Mouse (Mus musculus): ENCODE measurements around the gene Fzd9.

Fzd9 gene

DNA sequence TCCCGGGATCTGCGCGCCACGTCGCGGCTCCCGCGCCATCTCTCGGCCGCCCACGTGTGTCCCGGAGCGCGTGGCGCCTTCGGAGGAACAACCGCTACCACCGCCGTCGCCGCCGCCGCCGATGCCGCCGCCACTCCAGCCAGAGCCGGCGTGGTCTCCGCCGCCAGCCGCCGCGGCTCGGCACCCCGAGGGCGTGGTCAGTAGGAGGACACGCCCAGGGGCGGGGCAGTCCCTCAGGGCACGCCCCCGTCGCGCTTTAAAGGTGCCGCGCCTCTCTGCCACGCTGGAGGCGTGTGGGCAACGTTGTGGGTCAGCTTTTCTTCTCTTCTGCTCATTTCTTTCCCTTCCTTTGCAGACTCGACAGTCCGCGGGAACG is at the start of gene Fzd9:
Fzd9 (minus strand) TSS at position 152 of the 376 bp plus-strand sequence.
- DNase-seq (ENCODE audit: low read depth) = peak; percentile 65

DNA sequence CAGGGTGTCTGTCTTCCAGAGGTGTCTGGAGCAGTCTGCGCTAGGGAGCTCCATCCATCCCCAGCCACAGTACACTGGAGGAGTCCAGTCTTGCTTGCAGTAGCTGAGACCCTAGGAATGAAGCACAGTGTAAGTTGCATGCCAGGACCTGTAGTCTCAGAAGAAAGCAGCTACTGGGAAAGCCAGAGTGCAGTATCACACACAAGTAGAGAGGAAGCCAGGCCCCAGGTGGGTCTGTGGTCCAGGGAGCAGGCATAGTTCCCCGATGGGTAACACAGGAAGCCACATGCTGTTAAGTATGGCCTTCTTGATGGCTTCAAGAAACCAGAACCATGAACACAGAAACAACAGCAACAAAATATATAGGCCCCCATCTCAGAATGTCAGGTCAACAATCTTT is 41.0 kb upstream of the Fzd9 start:
- DNase-seq (ENCODE audit: low read depth) = no peak

DNA sequence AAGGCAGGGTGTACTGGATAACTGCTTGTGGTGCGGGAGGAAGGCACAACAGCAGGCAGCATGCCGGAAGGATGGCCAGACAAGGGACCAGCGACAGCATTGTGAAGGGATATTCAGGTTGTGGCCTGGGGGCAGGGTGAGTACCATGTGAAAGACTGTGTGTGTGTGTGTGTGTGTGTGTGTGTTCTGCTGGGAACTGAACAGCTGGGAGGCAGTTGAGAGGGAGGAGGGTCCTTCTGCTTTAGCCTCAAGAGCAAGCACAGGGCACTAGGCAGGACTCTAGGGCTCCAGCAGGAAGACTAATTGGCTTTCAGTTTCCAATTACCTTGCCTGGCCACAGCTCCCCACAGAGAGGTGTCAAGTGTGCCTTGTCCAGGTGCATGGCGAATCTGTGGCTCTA is 40.2 kb upstream of the Fzd9 start:
- no peak for DNase-seq (ENCODE audit: low read depth)

DNA sequence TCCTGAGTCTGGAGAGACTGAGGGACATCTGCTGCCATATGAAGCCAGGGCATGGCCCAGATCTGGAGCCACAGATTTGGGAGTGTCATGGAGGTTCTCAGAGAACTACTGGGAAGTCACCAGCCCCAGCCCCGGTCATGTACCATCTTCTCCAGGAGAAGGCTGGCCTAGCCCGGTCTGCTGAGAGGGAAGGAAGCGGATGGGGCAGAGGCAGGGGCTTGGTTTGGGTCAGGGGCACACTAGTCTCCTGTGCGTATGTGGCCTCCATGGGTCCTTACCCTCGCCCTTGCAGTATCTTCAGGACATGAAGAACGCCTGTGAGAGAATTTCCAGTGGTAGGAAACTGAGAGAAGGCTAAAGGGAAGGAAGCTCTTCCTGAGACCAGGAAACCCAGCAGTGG is 39.7 kb upstream of the Fzd9 start:
- no peak for DNase-seq (ENCODE audit: low read depth)

DNA sequence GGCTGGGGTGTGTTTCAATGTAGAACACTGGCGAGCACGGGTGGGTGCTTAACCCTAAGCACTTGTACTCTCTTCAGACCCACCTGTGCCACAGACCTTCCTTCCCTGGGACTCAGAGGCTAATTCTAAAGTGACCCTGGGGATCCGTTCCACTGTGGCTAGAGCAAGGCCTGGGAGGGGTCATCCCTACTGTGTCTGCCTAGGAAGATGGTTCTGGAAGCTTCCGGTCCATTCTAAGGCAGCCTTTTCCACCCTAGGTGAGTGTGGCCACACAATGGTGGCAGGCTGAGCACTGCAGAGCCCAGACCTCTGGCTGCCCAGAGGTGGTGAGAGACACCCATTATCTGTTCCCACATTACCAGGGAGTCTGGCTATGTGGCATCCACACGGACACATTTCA is 35.9 kb upstream of the Fzd9 start:
- no peak for DNase-seq (ENCODE audit: low read depth)

DNA sequence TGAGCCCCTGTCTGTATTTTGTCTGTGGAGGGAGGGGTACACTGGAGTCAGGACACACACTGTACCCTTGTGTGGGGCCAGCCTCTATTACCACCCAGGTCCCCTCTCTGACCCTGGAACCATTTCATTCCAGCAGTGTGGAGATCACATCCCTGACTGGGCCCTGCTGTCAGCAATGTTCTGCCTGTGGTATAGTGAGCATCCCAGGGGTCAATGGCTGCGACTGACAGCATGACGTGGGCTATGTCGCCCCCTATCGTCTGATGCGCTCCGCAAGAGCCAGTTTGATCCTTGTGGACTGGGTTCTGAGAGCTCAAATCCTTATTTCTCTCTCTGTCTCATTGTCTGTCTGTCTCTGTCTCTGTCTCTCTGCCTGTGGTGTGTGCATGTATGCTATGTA is 35.2 kb upstream of the Fzd9 start:
- peak; percentile 39 for DNase-seq (ENCODE audit: low read depth)

DNA sequence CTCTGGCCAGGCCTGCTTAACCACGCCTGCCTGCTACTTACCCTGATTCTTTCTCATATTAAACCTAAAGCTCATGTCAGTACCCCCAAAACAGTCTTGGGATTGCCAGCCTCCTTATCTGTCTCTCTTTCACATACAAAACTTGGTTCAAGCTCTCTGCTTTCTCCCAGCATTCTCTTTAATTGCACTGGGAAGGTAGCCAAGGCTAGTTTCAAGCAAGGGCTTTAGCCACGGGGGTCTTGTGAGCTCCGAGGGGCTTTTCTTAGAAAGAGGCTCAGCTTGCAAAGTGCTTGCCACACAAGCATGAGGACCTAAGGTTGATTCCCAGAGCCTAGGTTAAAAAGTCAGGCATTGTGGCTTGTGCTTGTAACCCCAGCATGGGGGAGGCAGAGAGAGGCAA is 34.2 kb upstream of the Fzd9 start:
- DNase-seq (ENCODE audit: low read depth) = no peak

- DNase-seq (ENCODE audit: low read depth) = no peak
Measured at GRCm38 (mm10) chr5:135280226-135280625, 29.2 kb upstream of the Fzd9 start.

- no peak for DNase-seq (ENCODE audit: low read depth)
Measured at GRCm38 (mm10) chr5:135276597-135276996, 25.6 kb upstream of the Fzd9 start.

GRCm38 (mm10) chr5:135274663-135275396 is 23.8 kb upstream of the Fzd9 start:
- no peak for DNase-seq (ENCODE audit: low read depth)

DNA sequence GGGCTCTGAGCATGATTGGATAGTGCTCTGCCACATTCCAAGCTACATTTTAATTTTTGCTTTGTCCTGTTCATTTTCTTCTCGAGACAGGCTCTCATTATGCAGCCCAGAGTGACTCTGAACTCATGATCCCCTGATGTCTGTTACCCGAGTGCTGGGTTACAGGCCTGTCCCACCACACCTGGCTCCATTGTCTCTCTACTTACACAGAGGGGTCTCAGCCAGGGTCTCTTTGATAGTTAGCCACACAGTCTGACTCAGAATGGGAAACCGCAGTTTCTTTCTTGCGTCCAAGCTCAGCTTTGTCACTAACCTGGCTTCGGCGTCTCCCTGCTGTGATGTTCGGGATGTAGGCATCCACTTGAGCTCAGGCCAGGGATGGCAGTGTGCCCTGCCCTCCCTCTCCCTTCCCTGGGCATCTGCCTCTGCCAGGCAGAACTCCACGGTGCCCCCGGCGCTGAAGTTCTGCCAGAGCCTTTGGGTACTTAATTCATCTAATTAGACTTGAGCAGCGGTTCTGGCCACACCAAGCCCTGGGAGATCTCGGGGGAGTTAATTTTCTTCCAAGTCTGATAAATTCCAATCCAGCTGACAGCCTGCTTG is 20.6 kb upstream of the Fzd9 start:
- no peak for DNase-seq (ENCODE audit: low read depth)

- no peak for DNase-seq (ENCODE audit: low read depth)
Measured at GRCm38 (mm10) chr5:135270361-135270760, 19.3 kb upstream of the Fzd9 start.

- DNase-seq (ENCODE audit: low read depth) = no peak
Measured at GRCm38 (mm10) chr5:135269451-135269850, 18.4 kb upstream of the Fzd9 start.

GRCm38 (mm10) chr5:135264548-135264947 is 13.5 kb upstream of the Fzd9 start:
- no peak for DNase-seq (ENCODE audit: low read depth)

DNA sequence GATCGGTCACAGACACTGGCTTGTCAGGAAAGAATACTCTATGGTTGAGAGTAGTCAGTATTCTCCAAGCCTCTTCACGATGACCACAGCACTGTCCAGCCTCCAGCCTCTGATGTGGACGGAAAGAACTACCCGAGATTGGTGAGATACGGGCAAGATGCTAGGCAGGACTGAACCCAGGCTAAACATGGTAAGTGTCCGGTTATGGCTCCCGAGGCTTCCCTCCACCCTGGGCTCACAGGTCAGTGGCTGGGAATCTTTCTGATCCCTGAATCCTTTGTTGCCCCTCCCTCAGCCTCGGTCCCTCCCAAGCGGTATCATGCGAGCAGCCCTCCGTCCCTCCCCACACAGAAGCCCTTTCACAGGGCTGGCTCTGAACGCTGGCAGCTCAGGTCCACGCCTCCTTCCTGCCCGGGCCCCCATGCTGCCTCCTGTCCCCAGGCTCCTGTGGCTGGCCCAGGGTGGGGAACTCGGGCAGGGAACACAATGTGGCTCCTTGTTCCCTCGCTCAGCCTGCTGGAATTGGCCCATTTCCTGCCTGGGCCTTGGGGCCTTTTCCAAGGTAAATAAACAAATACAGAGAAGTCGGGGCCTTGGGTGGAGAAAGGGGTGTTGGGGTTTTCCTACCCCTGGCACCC is 13.0 kb upstream of the Fzd9 start:
- DNase-seq (ENCODE audit: low read depth) = no peak

GRCm38 (mm10) chr5:135258280-135259150 is 7.5 kb upstream of the Fzd9 start:
- DNase-seq (ENCODE audit: low read depth) = no peak

- DNase-seq (ENCODE audit: low read depth) = no peak
Measured at GRCm38 (mm10) chr5:135257559-135257958, 6.5 kb upstream of the Fzd9 start.

DNA sequence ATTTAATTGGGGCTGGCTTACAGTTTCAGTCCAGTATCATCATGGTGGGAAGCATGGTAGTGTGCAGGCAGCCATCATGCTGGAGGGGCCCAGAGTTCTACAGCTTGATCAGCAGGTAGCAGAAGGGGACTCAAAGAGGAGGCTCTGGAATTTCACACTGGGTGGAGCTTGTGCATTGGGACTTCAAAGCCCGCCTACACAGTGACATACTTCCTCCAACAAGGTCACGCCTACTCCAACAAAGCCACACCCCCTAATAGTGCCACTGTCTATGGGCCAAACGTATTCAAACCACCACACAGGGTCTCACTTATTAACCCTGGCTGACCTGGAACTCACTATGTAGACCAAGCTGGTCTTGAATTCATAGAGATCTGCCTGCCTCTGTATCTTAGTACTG is 5.1 kb upstream of the Fzd9 start:
- DNase-seq (ENCODE audit: low read depth) = no peak

- no peak for DNase-seq (ENCODE audit: low read depth)
Measured at GRCm38 (mm10) chr5:135253741-135254401, 2.8 kb upstream of the Fzd9 start.

DNA sequence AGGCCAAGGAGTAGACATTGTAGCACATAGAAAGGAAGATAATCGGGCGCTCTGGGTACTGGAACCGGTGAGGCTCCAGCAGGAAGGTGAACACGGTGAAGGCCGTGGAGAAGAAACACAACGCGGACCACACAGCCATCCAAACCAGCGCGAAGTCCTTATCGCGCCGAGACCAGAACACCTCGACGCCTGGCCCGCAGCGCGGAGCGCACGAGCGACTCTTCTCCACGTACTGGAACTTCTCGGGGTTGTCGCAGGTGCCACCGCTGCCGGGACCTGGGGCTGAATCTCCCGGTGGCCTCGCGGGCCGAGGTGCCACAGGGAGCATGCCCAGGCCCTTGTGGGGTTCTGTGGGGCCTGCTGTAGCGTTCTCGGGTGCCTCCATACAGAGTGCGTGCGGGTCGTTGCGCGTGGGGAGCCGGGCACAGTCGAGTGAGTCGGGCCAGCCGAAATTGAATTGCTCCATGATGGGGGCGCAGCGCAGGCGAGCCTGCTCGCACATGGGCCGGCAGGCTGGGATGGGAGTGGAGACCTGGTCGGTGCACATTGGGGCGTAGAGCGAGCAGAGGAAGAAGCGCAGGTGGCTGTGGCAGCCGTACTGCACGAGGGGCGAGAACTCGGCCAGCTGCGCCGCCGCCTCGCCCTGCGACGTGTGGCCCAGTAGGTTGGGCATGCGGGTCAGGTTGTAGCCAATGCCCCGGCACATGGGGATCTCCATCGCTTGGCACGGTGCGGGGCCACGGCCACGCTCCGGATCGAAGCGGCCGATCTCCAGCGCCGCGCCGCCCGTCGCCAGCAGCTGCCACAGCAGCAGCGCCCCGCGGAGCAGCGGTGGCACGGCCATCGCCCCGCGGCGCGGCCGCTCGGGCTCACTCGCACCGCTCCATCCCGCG is 598 bp downstream of the Fzd9 start:
- no peak for DNase-seq (ENCODE audit: low read depth)

All from c-Kit-positive CD71-positive TER-119-negative erythroid progenitor cells, embryonic 14.5 days (primary cell).